Mouse (Mus musculus) NIH3T3 (cell line): Measurements from ENCODE around the gene Tenm2.

Experiments used
- DNase-seq: peaks from one replicate; pipeline ENCODE4 v3.0.0-alpha.2; 2012; ENCODE audit warnings: low read depth

Tenm2 gene

GRCm38 (mm10) chr11:36203896-36204295 is 1031.9 kb downstream of the Tenm2 start:
- DNase-seq = no peak

- DNase-seq = no peak
Measured at GRCm38 (mm10) chr11:36194348-36194747, 1041.4 kb downstream of the Tenm2 start.

GRCm38 (mm10) chr11:36176106-36176505 is 1059.7 kb downstream of the Tenm2 start:
- no peak for DNase-seq

- DNase-seq = no peak
Measured at GRCm38 (mm10) chr11:36173076-36173690, 1062.6 kb downstream of the Tenm2 start.

GRCm38 (mm10) chr11:36172520-36172919 is 1063.2 kb downstream of the Tenm2 start:
- no peak for DNase-seq

- DNase-seq = no peak
Measured at GRCm38 (mm10) chr11:36171991-36172390, 1063.8 kb downstream of the Tenm2 start.

GRCm38 (mm10) chr11:36171221-36171620 is 1064.5 kb downstream of the Tenm2 start:
- no peak for DNase-seq

GRCm38 (mm10) chr11:36169738-36170137 is 1066.0 kb downstream of the Tenm2 start:
- no peak for DNase-seq

GRCm38 (mm10) chr11:36168921-36169537 is 1066.7 kb downstream of the Tenm2 start:
- no peak for DNase-seq

- DNase-seq = no peak
Measured at GRCm38 (mm10) chr11:36167766-36168318, 1067.9 kb downstream of the Tenm2 start.

GRCm38 (mm10) chr11:36163580-36163979 is 1072.2 kb downstream of the Tenm2 start:
- no peak for DNase-seq

GRCm38 (mm10) chr11:36161765-36162321 is 1073.9 kb downstream of the Tenm2 start:
- DNase-seq = no peak

- DNase-seq = no peak
Measured at GRCm38 (mm10) chr11:36153450-36153849, 1082.3 kb downstream of the Tenm2 start.

- DNase-seq = no peak
Measured at GRCm38 (mm10) chr11:36153011-36153410, 1082.8 kb downstream of the Tenm2 start.

GRCm38 (mm10) chr11:36152226-36152625 is 1083.5 kb downstream of the Tenm2 start:
- no peak for DNase-seq

GRCm38 (mm10) chr11:36149092-36149491 is 1086.7 kb downstream of the Tenm2 start:
- no peak for DNase-seq

- DNase-seq = no peak
Measured at GRCm38 (mm10) chr11:36145057-36145456, 1090.7 kb downstream of the Tenm2 start.

- DNase-seq = no peak
Measured at GRCm38 (mm10) chr11:36140411-36140810, 1095.4 kb downstream of the Tenm2 start.

GRCm38 (mm10) chr11:36139521-36139920 is 1096.2 kb downstream of the Tenm2 start:
- no peak for DNase-seq

- DNase-seq = no peak
Measured at GRCm38 (mm10) chr11:36137840-36138239, 1097.9 kb downstream of the Tenm2 start.

- peak; percentile 5 for DNase-seq
Measured at GRCm38 (mm10) chr11:36137276-36137675, 1098.5 kb downstream of the Tenm2 start.

GRCm38 (mm10) chr11:36134645-36135044 is 1101.1 kb downstream of the Tenm2 start:
- no peak for DNase-seq

- DNase-seq = no peak
Measured at GRCm38 (mm10) chr11:36123275-36123674, 1112.5 kb downstream of the Tenm2 start.
